Mouse (Mus musculus): Measurements from ENCODE around the gene Pofut1.

DNA sequence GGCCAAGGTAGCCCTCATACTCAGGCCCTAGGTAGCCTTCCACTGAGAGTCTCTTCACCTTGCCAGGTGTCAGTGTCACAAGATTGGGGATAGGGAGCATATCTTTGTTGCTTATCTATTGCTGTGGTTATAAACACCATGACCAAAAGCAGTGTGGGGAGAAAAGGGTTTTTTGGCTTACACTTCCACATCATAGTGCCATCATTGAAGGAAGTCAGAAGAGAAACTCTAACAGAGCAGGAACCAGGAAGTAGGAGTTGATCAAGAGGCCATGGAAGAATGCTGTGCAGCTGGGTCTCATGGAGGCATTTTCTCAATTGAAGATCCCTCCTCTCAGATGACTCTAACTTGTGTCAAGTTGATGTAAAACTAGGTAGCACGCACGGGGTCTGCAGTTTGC is 33.2 kb upstream of the Pofut1 start:
- TF ChIP-seq EP300 (IDR thresholded peaks at IDR 0.05; ENCODE audit: insufficient read depth, low read depth, low read length) (no peak), CTCF (IDR thresholded peaks at IDR 0.05) (no peak)
